Mouse (Mus musculus) neural tube, embryonic 15.5 days (tissue): ENCODE data around the gene Ttc39b. TPM values are rescaled to one million over a fixed set of nuclear protein-coding genes. Genes with fewer than 3 reads are reported as not detected.

Source experiments
- polyA plus RNA-seq: library from polyadenylated mRNA; unstranded; fragments of >200 nt; fragmentation: Nextera tagmentation; extraction: Ambion mirVana; gene quantifications from 2 replicates; pipeline ENCODE4 v1.2.1, GENCODE M21; 2015

The Ttc39b gene
- polyA plus RNA-seq, 1 experiment from 2014 or later: 7.4 TPM

Other genes starting within 250 kb of the Ttc39b start
- 50.7 and 57.7 TPM in 2 replicates for gene Snapc3, start 93.5 kb upstream of the Ttc39b start, polyA plus RNA-seq
- 215 and 230 TPM in 2 replicates for gene Psip1, start 162.2 kb upstream of the Ttc39b start, polyA plus RNA-seq
- gene Ccdc171, start 201.3 kb upstream of the Ttc39b start, polyA plus RNA-seq: 3.4 and 3.7 TPM in 2 replicates